Mouse (Mus musculus): ENCODE measurements around the gene Mal.

DNA sequence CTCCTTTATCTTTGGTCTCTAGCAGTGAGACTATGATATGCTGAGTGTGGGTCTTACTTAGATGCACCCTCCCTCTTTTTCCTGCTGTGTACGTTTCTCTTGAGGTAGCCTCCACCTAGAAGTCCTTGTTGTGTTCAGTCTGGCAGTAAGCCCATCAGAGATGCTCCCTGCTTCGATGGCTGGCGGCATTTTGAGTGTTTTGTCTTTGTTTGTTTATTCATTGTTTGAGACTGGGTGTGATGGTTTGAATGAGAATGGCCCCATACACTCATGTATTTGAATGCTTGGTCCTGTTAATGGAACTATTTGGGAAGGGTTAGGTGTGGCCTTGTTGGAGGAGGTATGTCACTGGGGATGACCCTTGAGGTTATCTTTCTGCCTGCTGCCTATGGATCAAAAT lies 51.3 kb downstream of the Mal start:
- TF ChIP-seq CTCF (IDR thresholded peaks at IDR 0.05; ENCODE audit: low read depth, low read length) (no peak), POLR2A (IDR thresholded peaks at IDR 0.05; ENCODE audit: extremely low read depth, insufficient read depth, low read length) (no peak)
